Mouse (Mus musculus) B cell, adult 62 days (primary cell): ENCODE results near the gene Gm5728. TPM values are rescaled to one million over a fixed set of nuclear protein-coding genes. Genes with fewer than 3 reads are reported as not detected.

ENCODE experiments used
- total RNA-seq: library from RNA; stranded (reverse); gene quantifications from 4 replicates; pipeline ENCODE4 v1.2.4, GENCODE M21; 2023

The Gm5728 gene
- total RNA-seq = not detected in 4 replicates

GRCm38 (mm10) chr7:20375310-20375709 is at the start of gene Gm5728:
Gm5728 (minus strand) TSS chr7:20375410.

DNA sequence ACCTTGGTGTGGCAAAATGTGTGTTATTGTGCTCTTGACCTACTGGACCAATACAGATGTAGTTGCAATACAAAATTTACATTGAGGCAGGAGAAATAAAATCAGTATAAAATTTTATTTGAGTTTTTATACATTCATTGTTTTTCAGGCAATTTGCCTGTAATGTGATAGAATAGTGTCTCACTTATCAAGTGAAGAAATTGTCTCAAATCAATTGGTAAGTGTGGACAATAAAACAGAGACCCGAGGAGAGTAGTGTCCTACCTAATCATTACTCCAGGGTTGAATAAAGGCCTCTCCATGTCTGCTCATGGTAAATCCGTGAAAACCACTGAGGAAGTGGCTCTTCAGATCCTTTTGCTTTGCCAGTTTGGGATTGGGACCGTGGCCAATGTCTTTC is 42.4 kb upstream of the Gm5728 start, which contains the start of gene Vmn1r100:
TSS of gene Vmn1r100 (plus strand) at position 301 of the 400 bp plus-strand sequence.

GRCm38 (mm10) chr7:20333965-20334364 is 41.2 kb downstream of the Gm5728 start, which contains the start of gene Gm4133:
Gm4133 (minus strand) TSS chr7:20334065.

Other genes with a start within 250 kb of the Gm5728 start
- gene Vmn1r93, start 236.3 kb downstream of the Gm5728 start, total RNA-seq = not detected in 4 replicates
- gene Vmn1r94, start 207.0 kb downstream of the Gm5728 start, total RNA-seq = not detected in 4 replicates
- gene Vmn1r95, start 181.7 kb downstream of the Gm5728 start, total RNA-seq = not detected in 4 replicates
- gene Gm6164, start 169.8 kb downstream of the Gm5728 start, total RNA-seq = not detected in 4 replicates
- gene Gm4498, start 141.6 kb downstream of the Gm5728 start, total RNA-seq = not detected in 4 replicates
- gene Gm5890, start 112.6 kb downstream of the Gm5728 start, total RNA-seq = not detected in 4 replicates
- not detected in 4 replicates for gene Gm4133, start 41.3 kb downstream of the Gm5728 start, total RNA-seq
- not detected in 4 replicates for gene Vmn1r100, start 42.5 kb upstream of the Gm5728 start, total RNA-seq
- gene Vmn1r101, start 67.2 kb upstream of the Gm5728 start, total RNA-seq = not detected in 4 replicates
- gene Gm10670, start 99.5 kb upstream of the Gm5728 start, total RNA-seq = not detected in 4 replicates
- not detected in 4 replicates for gene Vmn1r103, start 135.1 kb upstream of the Gm5728 start, total RNA-seq
- gene Vmn1r104, start 158.4 kb upstream of the Gm5728 start, total RNA-seq = not detected in 4 replicates
- gene Gm5726, start 170.3 kb upstream of the Gm5728 start, total RNA-seq = not detected in 4 replicates
- not detected in 4 replicates for gene Gm4141, start 200.8 kb upstream of the Gm5728 start, total RNA-seq
- gene Gm4513, start 223.6 kb upstream of the Gm5728 start, total RNA-seq = not detected in 4 replicates